Mouse (Mus musculus) MEL (cell line): Measurements from ENCODE around the gene Zgpat.
A peak's percentile ranks its signal among the peaks of the same experiment; 100 is the strongest.

Experiments used
- CHD1 ChIP-seq: IDR thresholded peaks from 2 replicates; pipeline ENCODE4 v1.6.1; 2012; ENCODE audit warnings: low read depth, mild to moderate bottlenecking, inconsistent platforms, low read length, improper control_type of control experiment
- CTCF ChIP-seq, 3 experiments: IDR thresholded peaks in 2 of 3; conservative IDR thresholded peaks in 1 of 3; 2 replicates each; pipeline ENCODE4 v1.5.1; 2011 to 2012; ENCODE audit warnings: low read length in 3 of 3, low read depth in 2 of 3, mild to moderate bottlenecking in 2 of 3, improper control_type of control experiment in 1 of 3, inconsistent platforms in 1 of 3, mixed read lengths in 1 of 3, moderate library complexity in 1 of 3; ENCODE audit not compliant: control insufficient read depth in 1 of 3, insufficient read depth in 1 of 3, poor library complexity in 1 of 3, severe bottlenecking in 1 of 3
- GABPA ChIP-seq: IDR thresholded peaks from 2 replicates; pipeline ENCODE4 v1.6.1; 2012; ENCODE audit warnings: low read depth, mild to moderate bottlenecking, inconsistent platforms, low read length, improper control_type of control experiment, moderate library complexity
- POLR2A ChIP-seq, 2 experiments: IDR thresholded peaks; 2 replicates each; pipeline ENCODE4 v1.6.1; 2011 to 2012; ENCODE audit warnings: low read length in 2 of 2, mild to moderate bottlenecking in 2 of 2, control low read depth in 1 of 2, improper control_type of control experiment in 1 of 2, low read depth in 1 of 2, moderate library complexity in 1 of 2; ENCODE audit not compliant: control insufficient read depth in 1 of 2, insufficient read depth in 1 of 2, poor library complexity in 1 of 2
- POLR2AphosphoS2 ChIP-seq: IDR thresholded peaks from 2 replicates; pipeline ENCODE4 v1.6.1; 2011; ENCODE audit warnings: low read length, improper control_type of control experiment
- TAL1 ChIP-seq: IDR thresholded peaks from 2 replicates; pipeline ENCODE4 v1.6.1; 2012; ENCODE audit warnings: mild to moderate bottlenecking, inconsistent platforms, low read length, moderate library complexity, mixed read lengths
- USF1 ChIP-seq: IDR thresholded peaks from 2 replicates; pipeline ENCODE4 v1.6.1; 2014; ENCODE audit warnings: low read depth, mild to moderate bottlenecking, inconsistent platforms, low read length, improper control_type of control experiment, moderate library complexity
- ZMIZ1 ChIP-seq: IDR thresholded peaks from 2 replicates; pipeline ENCODE4 v1.6.1; 2012; ENCODE audit warnings: low read depth, mild to moderate bottlenecking, inconsistent platforms, low read length, improper control_type of control experiment, moderate library complexity

DNA sequence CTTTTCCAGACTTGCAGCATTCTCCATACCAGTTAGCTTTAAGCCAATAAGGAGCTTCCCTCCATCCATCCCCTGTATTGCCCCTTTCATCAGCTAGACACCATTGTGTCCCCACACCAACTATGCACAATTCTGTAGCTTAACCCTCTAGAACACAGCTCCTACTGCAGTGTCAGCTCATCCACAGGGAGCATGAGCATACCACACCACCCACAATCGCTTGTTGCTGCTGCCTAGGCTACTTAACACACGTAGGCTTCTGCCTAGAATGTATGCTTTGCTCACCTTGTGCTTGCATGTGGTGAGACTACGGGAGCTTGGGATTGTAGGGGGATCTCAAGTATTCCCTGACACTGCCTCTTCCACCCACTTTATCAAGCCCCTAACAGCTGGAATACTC lies 7.9 kb upstream of the Zgpat start:
- TF ChIP-seq POLR2AphosphoS2: peak; percentile 84; the same call in 1 of the 2 replicates
- TF ChIP-seq POLR2A (IDR thresholded peaks at IDR 0.05; ENCODE audit: control insufficient read depth in 1 of 2, insufficient read depth in 1 of 2, low read depth in 1 of 2, low read length in 2 of 2, poor library complexity in 1 of 2): peak in 1 of 2 experiments; percentile 48; a peak in 2 of 4 replicates
- no peak for TF ChIP-seq CTCF (IDR thresholded peaks at IDR 0.05 in 2 of 3, conservative IDR thresholded peaks at IDR 0.05 in 1 of 3; ENCODE audit: control insufficient read depth in 1 of 3, insufficient read depth in 1 of 3, low read depth in 2 of 3, low read length in 3 of 3, poor library complexity in 1 of 3, severe bottlenecking in 1 of 3)
- no peak for TF ChIP-seq CHD1
- TF ChIP-seq ZMIZ1: no peak
- no peak for TF ChIP-seq USF1
- TF ChIP-seq GABPA: no peak
- no peak for TF ChIP-seq TAL1
